Mouse (Mus musculus) liver, postnatal 0 days (tissue): ENCODE measurements at regions not wholly inside any gene's neighbourhood (a gene's known extent, or its start where the extent isn't known, plus 50 kb on each side); places are given as distances from the start of the nearest gene placed in this dataset.

Source experiments
- CTCF ChIP-seq: sonication (generic); IDR thresholded peaks from 2 replicates; pipeline ENCODE4 v1.5.1; 2016; ENCODE audit warnings: antibody characterized with exemption, low read depth
- EP300 ChIP-seq: IDR thresholded peaks from 2 replicates; pipeline ENCODE4 v1.6.1; 2016; ENCODE audit warnings: antibody characterized with exemption, low read depth, mild to moderate bottlenecking

DNA sequence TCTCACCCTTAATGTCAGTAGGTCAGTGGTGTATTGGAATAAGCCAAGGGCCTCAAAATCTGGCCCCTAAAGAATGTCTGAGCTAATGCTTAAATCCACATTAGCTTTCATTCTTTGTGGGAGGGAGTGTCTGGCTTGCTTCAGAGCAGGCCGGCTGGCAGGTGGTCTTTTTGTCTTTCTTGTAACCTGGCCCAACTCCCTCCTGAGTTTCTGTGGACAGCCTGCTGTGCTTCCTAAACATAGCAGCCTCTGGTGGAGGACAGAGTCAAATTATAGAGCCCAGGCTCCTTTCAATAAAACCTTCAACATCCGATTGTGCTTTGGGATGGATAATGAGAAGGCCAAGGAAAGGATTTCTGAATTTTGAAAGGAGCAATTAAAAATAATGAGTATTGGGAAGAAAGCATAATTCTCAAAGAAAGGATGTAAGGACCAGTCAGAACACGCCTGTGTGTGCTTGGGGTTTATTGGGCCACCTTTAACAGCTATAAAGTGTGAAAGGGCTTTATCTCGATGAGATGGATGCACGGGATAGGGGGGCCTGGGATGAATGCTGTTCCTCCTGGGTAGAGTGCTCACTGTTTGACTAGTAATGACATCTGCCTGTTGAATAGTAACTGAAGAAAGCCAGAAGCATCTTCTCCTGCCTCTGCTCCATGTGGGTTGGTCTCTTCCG lies 554.2 kb downstream of the Dok5 start:
- TF ChIP-seq CTCF (no peak), EP300 (no peak)
